Mouse (Mus musculus) intestine, embryonic 15.5 days (tissue): ENCODE measurements around the gene Luc7l. TPM values are rescaled to one million over a fixed set of nuclear protein-coding genes. Genes with fewer than 3 reads are reported as not detected.

ENCODE experiments used
- ATAC-seq: fragments of 200-750 bp; cut with Nextera tagmentation; 2 replicates; pipeline ENCODE4 v1.8.0; 2017; ENCODE audit warnings: moderate TSS enrichment, moderate library complexity
- H3K27ac ChIP-seq: fragments of 300-500 bp; sonication (generic); 2 replicates; pipeline ENCODE4 v1.5.1; 2015; ENCODE audit warnings: mild to moderate bottlenecking, inconsistent platforms
- H3K27me3 ChIP-seq: fragments of 300-500 bp; sonication (generic); replicated peaks from 2 replicates; pipeline ENCODE4 v1.6.1; 2015; ENCODE audit warnings: inconsistent platforms
- H3K36me3 ChIP-seq: fragments of 300-500 bp; sonication (generic); 2 replicates; pipeline ENCODE4 v1.6.1; 2015; ENCODE audit warnings: inconsistent platforms
- H3K4me1 ChIP-seq: fragments of 300-500 bp; sonication (generic); replicated peaks from 2 replicates; pipeline ENCODE4 v1.6.1; 2015; ENCODE audit warnings: inconsistent platforms
- H3K4me2 ChIP-seq: fragments of 300-500 bp; sonication (generic); replicated peaks from 2 replicates; pipeline ENCODE4 v1.6.1; 2015; ENCODE audit warnings: mild to moderate bottlenecking, inconsistent platforms
- H3K4me3 ChIP-seq: fragments of 300-500 bp; sonication (generic); replicated peaks from 2 replicates; pipeline ENCODE4 v1.5.1; 2015; ENCODE audit warnings: inconsistent platforms
- H3K9ac ChIP-seq: fragments of 300-500 bp; sonication (generic); 2 replicates; pipeline ENCODE4 v1.6.1; 2015; ENCODE audit warnings: inconsistent platforms
- H3K9me3 ChIP-seq: fragments of 300-500 bp; sonication (generic); 2 replicates; pipeline ENCODE4 v1.6.1; 2016; ENCODE audit warnings: inconsistent platforms
- WGBS: fragments of 180-500 bp; shearing (Covaris S2); methylation state at CpG from one replicate; pipeline ENCODE4 v1.1.7; 2015; 5-methylcytosine and 5-hydroxymethylcytosine counted together
- polyA plus RNA-seq: library from polyadenylated mRNA; unstranded; fragments of >200 nt; fragmentation: Nextera tagmentation; extraction: Ambion mirVana; gene quantifications from 2 replicates; pipeline ENCODE4 v1.2.1, GENCODE M21; 2015

Luc7l gene
- polyA plus RNA-seq, 1 experiment from 2014 or later: 93.8 TPM

DNA sequence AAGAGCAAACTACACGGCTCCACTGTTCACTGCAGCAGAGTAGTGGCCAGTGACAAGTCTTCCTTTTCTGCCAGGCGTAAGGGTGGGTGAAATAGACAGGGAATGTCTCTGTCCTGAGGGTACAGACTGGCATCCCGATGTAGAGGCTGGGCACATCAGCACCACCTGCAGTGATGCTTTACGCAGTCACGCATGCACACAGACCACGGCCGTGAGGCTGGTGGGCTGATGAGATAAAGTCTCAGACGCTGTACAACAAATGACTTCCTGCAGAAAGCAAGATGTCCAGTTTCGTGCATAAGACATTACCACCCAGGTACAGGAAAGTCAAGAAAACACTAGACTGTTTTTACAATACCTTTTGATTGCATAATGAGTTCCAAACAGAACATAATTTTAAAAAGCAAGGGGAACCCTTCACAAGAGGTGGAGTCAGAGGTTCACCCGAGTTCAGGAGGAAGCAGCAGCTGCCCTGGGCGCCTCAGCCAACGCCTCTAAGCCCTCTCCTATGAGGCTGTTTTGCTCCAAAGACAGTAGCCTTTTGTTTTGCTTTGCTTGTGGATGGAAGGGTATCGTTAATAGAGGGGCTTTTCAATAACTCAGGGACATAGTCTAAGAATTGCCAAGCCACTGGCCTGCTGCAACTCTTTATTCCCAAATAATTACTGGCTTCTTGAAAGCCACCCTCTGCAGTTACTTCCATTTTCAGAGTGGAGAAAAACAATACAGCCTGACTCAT lies 17.4 kb upstream of the Luc7l start:
- H3K9ac ChIP-seq: no peak overlapping the region
- H3K9me3 ChIP-seq: no peaks in the 10 kb centered on the region
- no peaks in the 10 kb centered on the region for H3K36me3 ChIP-seq
- peaks cover 7% of the 10 kb centered on the region for H3K4me1 ChIP-seq
- peak overlapping the region; percentile 61 for H3K27ac ChIP-seq
- 50% methylated on average over 13 of the region's 13 CpGs for WGBS
- H3K4me3 ChIP-seq: no peak overlapping the region
- H3K4me2 ChIP-seq: peak overlapping the region; percentile 4; the same call in 1 of the 2 replicates
- ATAC-seq: peak; percentile 22; the same call in 1 of the 2 replicates
- no peaks in the 10 kb centered on the region for H3K27me3 ChIP-seq

GRCm38 (mm10) chr17:26237667-26238066 lies 15.0 kb upstream of the Luc7l start:
- WGBS: 68% methylated on average over 10 of the region's 10 CpGs
- peak overlapping the region; percentile 54 for H3K27ac ChIP-seq

DNA sequence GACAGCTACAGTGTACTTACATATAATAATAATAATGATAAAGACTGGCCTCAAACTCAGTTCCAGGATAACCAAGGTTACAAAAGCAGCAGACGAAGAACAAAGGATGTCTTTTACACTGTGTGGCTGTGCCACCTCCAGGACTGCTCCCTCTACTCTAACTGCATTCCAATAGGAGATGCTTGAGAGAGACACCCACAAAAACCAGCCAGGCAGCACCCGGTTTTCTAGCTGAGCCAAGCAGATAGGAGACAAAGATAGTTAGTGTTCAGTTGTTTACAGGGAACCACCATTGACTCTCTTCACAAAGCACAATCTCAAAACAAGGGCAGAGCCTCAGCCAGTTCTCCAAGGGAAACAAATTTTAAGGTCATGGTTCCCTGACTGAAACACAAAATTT lies 13.1 kb upstream of the Luc7l start:
- H3K9me3 ChIP-seq: no peaks in the 10 kb centered on the region
- no peaks in the 10 kb centered on the region for H3K36me3 ChIP-seq
- ATAC-seq: no peak
- WGBS: 60% methylated on average over 2 of the region's 2 CpGs
- H3K4me1 ChIP-seq: peaks cover 12% of the 10 kb centered on the region
- no peaks in the 10 kb centered on the region for H3K27me3 ChIP-seq
- peak overlapping the region; percentile 52 for H3K27ac ChIP-seq
- no peak overlapping the region for H3K4me2 ChIP-seq
- H3K9ac ChIP-seq: no peak overlapping the region
- no peak overlapping the region for H3K4me3 ChIP-seq

More at GRCm38 (mm10) chr17:26237667-26238066, 15.0 kb upstream of the Luc7l start:
- Histone ChIP-seq H3K4me3 (no peak overlapping the region), H3K27me3 (no peaks in the 10 kb centered on the region), H3K36me3 (no peaks in the 10 kb centered on the region), H3K9ac (no peak overlapping the region), H3K9me3 (no peaks in the 10 kb centered on the region), H3K4me2 (0 out of 2 replicates have a peak overlapping the region, but pooled peaks have one; percentile 22), H3K4me1 (peaks cover 12% of the 10 kb centered on the region)
- peak; percentile 81 for ATAC-seq

DNA sequence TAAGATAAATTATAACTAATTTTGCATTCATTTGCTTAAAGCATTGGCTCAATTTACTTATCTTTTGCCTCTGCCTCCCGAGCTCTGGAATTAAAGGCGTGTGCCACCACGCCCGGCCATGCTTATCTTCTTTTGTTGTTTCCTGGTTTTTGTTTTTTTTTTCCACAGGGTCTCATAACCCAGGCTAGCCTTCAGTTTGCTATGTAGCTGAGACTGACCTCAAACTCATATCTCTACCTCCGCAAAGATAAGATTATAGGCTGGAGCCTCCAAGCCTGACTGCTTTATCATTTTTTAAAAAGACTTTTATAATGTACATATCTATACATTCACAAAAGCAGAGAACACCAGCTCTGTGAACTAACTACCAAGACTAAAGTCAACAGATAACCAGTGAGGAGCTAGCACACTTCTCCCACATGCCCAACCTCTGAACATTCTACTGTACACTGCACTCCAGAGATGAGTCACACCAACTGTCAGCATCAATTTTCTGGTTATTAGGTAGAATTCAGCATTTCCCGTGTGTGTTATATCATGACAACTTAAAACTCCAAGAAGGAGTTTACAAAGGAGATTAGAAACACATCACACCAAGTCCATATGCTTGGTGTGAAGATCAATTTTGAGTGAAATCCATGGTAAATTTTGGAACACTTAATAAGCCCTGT lies 12.4 kb upstream of the Luc7l start:
- Histone ChIP-seq H3K27me3 (no peaks in the 10 kb centered on the region), H3K9me3 (no peaks in the 10 kb centered on the region), H3K36me3 (no peaks in the 10 kb centered on the region), H3K27ac (no peak overlapping the region), H3K4me3 (no peak overlapping the region), H3K4me2 (no peak overlapping the region), H3K9ac (no peak overlapping the region), H3K4me1 (peaks cover 9% of the 10 kb centered on the region)
- ATAC-seq: no peak
- 53% methylated on average over 6 of the region's 6 CpGs for WGBS

GRCm38 (mm10) chr17:26240990-26241389 lies 11.7 kb upstream of the Luc7l start:
- Histone ChIP-seq H3K36me3 (no peaks in the 10 kb centered on the region), H3K27ac (peak overlapping the region; percentile 41; the same call in 1 of the 2 replicates), H3K27me3 (no peaks in the 10 kb centered on the region), H3K4me2 (no peak overlapping the region), H3K4me3 (no peak overlapping the region), H3K4me1 (peaks cover 9% of the 10 kb centered on the region), H3K9ac (no peak overlapping the region), H3K9me3 (no peaks in the 10 kb centered on the region)
- WGBS: 70% methylated on average over 6 of the region's 6 CpGs
- no peak for ATAC-seq

DNA sequence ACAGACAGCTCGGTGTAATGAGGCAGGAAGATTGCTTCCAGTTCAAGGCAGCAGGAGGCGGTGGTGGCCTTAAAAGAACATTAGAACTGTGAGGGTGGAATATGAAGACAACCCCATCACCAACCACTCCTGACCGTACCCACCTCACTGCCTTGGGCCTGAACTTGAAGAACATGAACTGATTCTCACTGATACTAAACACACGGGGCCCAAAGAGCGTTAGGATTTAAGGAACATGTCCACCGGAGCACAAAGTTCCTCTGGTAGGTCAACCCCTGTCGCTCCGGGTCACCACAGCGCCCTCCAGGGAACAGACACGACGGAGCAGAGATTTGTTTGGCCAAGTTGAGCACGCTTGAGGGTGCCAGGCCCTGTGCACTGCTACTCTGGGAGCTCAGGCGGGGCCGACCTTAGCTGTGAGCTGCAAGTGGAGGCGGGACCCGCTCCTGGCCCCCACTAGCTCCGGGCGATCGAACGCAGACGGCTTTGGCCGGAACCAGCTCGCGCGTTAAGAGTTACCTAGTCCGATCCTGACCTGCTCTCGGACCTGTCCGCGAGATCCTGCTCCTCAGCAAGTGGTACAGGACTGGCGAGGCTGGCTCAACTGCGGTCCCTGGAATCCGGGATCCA lies 9.1 kb upstream of the Luc7l start:
- ATAC-seq: peak; percentile 73
- no peaks in the 10 kb centered on the region for H3K27me3 ChIP-seq
- H3K4me1 ChIP-seq: peaks cover 4% of the 10 kb centered on the region
- no peaks in the 10 kb centered on the region for H3K36me3 ChIP-seq
- no peaks in the 10 kb centered on the region for H3K9me3 ChIP-seq
- peak overlapping the region; percentile 80 for H3K9ac ChIP-seq
- H3K4me2 ChIP-seq: peak overlapping the region; percentile 83
- WGBS: under 1% methylated on average over 32 of the region's 32 CpGs
- H3K4me3 ChIP-seq: peak overlapping the region; percentile 74
- H3K27ac ChIP-seq: peak overlapping the region; percentile 85

DNA sequence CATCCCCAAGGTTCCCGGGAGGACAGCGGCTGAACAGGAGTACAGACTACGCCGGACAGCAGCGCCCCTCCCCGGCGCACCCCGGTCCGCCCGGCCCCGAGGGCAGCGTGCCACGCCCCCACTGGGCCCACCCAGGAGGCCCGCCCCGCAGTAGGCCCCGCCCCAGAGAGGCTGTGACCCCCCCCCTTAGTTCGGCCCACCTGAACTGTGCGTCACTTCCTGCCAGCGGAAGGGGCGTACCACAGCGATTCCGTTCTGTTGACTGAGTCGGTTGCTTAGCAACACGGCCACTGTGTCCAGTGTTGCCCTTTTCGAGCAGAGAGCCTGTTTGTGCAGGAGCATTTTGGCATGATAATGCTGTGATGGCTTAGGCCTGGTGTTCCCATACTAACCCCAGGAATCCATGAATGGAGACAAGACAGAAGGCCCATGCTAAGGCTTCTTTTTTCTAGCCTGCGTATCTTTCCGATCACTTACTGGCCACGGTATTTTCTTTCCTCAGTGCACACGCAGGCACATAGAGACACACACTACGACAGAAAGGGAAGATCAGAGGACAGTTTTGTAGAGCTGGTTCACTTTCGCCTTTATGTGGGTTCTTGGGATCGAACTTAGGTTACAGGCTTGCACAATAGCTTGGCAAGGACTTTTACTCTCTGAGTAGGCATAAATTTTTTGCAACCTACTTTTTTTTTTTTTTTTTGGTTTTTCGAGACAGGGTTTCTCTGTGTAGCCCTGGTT lies 8.4 kb upstream of the Luc7l start, which contains the start of gene Fam234a:
TSS of gene Fam234a (minus strand) at position 142 of the 741 bp plus-strand sequence.
- H3K4me2 ChIP-seq: peak within 1 kb of the TSS; percentile 83
- H3K27ac ChIP-seq: peak within 1 kb of the TSS; percentile 85
- peak; percentile 96 for ATAC-seq
- H3K9ac ChIP-seq: peak within 1 kb of the TSS; percentile 80
- H3K9me3 ChIP-seq: no peaks in the 10 kb centered on the region
- no peaks in the 10 kb centered on the region for H3K27me3 ChIP-seq
- peaks cover 4% of the 10 kb centered on the region for H3K4me1 ChIP-seq
- H3K36me3 ChIP-seq: no peaks in the 10 kb centered on the region
- H3K4me3 ChIP-seq: peak within 1 kb of the TSS; percentile 74
- 8% methylated on average over 30 of the region's 33 CpGs for WGBS

- H3K9me3 ChIP-seq: no peaks in the 10 kb centered on the region
- no peak overlapping the region for H3K4me3 ChIP-seq
- no peak overlapping the region for H3K9ac ChIP-seq
- H3K4me1 ChIP-seq: peaks cover 4% of the 10 kb centered on the region; the same call in 1 of the 2 replicates
- WGBS: 50% methylated on average over 4 of the region's 4 CpGs
- no peaks in the 10 kb centered on the region for H3K27me3 ChIP-seq
- H3K4me2 ChIP-seq: peak overlapping the region; percentile 64
- H3K27ac ChIP-seq: peak overlapping the region; percentile 99; the same call in 1 of the 2 replicates
- ATAC-seq: no peak
- H3K36me3 ChIP-seq: peaks cover 3% of the 10 kb centered on the region; the same call in 1 of the 2 replicates
Measured at GRCm38 (mm10) chr17:26251886-26252538, 684 bp upstream of the Luc7l start.

DNA sequence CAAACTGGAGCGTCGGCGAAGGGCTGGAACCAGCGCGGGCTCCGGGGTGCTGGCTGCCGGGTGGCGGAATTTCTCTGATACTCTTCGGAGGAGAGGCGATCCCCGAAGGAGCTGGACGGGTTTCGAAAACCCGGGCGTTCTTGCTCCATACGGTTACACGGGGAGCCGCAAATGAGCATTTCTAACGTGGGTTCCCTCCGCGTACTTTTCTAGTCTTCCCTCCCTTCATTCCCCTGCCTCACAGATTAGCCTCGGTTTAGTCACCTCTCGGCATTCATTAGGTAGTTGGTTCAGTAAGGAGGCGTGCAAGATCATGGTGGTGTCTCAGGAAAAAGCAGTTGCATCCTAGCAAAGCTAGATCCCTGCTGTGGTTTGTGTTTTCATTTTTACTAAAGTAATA lies 703 bp downstream of the Luc7l start:
- H3K36me3 ChIP-seq: peaks cover 12% of the 10 kb centered on the region
- peak overlapping the region; percentile 99 for H3K27ac ChIP-seq
- peak overlapping the region; percentile 98 for H3K9ac ChIP-seq
- H3K4me3 ChIP-seq: peak overlapping the region; percentile 97
- no peaks in the 10 kb centered on the region for H3K9me3 ChIP-seq
- no peak for ATAC-seq
- H3K27me3 ChIP-seq: no peaks in the 10 kb centered on the region
- WGBS: under 1% methylated on average over 24 of the region's 24 CpGs
- peaks cover 4% of the 10 kb centered on the region; the same call in 1 of the 2 replicates for H3K4me1 ChIP-seq
- H3K4me2 ChIP-seq: peak overlapping the region; percentile 64

- Histone ChIP-seq H3K4me1 (peaks cover 4% of the 10 kb centered on the region; the same call in 1 of the 2 replicates), H3K36me3 (peaks cover 19% of the 10 kb centered on the region), H3K27ac (no peak overlapping the region), H3K4me2 (no peak overlapping the region), H3K27me3 (no peaks in the 10 kb centered on the region), H3K4me3 (no peak overlapping the region), H3K9ac (no peak overlapping the region), H3K9me3 (no peaks in the 10 kb centered on the region)
- WGBS: 94% methylated on average over 7 of the region's 7 CpGs
- no peak for ATAC-seq
Measured at GRCm38 (mm10) chr17:26255313-26255712, 2.6 kb downstream of the Luc7l start.

DNA sequence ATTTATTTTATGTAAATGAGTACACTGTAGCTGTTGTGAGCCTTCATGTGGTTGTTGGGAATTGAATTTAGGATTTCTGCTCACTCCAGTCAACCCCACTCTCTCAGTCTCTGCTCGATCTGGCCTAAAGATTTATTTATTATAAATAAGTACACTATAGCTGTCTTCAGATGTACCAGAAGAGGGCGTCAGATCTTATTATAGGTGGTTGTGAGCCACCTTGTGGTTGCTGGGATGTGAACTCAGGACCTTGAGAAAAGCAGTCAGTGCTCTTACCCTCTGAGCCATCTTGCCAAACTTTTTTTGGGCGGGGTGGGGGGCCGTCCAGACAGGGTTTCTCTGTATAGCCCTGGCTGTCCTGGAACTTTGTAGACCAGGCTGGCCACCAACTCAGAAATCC lies 9.1 kb downstream of the Luc7l start:
- no peak overlapping the region for H3K27ac ChIP-seq
- no peaks in the 10 kb centered on the region for H3K4me1 ChIP-seq
- H3K4me2 ChIP-seq: no peak overlapping the region
- H3K4me3 ChIP-seq: no peak overlapping the region
- 81% methylated on average over 4 of the region's 4 CpGs for WGBS
- no peaks in the 10 kb centered on the region for H3K27me3 ChIP-seq
- H3K36me3 ChIP-seq: peaks cover 30% of the 10 kb centered on the region
- H3K9ac ChIP-seq: no peak overlapping the region
- no peaks in the 10 kb centered on the region for H3K9me3 ChIP-seq
- ATAC-seq: no peak
